Mouse (Mus musculus): ENCODE results near the gene Ergic1.

Ergic1 gene

GRCm38 (mm10) chr17:26660192-26660912, 99.1 kb downstream of the Ergic1 start:
- peak; percentile 72 for DNase-seq (ENCODE audit: low spot score)

GRCm38 (mm10) chr17:26662204-26662603, 100.9 kb downstream of the Ergic1 start:
- no peak for DNase-seq (ENCODE audit: low spot score)

- DNase-seq (ENCODE audit: low spot score) = peak; percentile 94
Measured at GRCm38 (mm10) chr17:26662978-26663683, 101.8 kb downstream of the Ergic1 start, which contains the start of gene Atp6v0e. Atp6v0e (plus strand) TSS chr17:26663231.

GRCm38 (mm10) chr17:26665600-26665999, 104.3 kb downstream of the Ergic1 start:
- no peak for DNase-seq (ENCODE audit: low spot score)

- no peak for DNase-seq (ENCODE audit: low spot score)
Measured at GRCm38 (mm10) chr17:26671268-26671667, 110.0 kb downstream of the Ergic1 start.

- no peak for DNase-seq (ENCODE audit: low spot score)
Measured at GRCm38 (mm10) chr17:26675845-26676244, 114.6 kb downstream of the Ergic1 start.

- peak; percentile 93 for DNase-seq (ENCODE audit: low spot score)
Measured at GRCm38 (mm10) chr17:26676252-26676615, 114.9 kb downstream of the Ergic1 start.

- DNase-seq (ENCODE audit: low spot score) = peak; percentile 60
Measured at GRCm38 (mm10) chr17:26676616-26677376, 115.5 kb downstream of the Ergic1 start.

GRCm38 (mm10) chr17:26677711-26678637, 116.7 kb downstream of the Ergic1 start:
- peak; percentile 19 for DNase-seq (ENCODE audit: low spot score)

- DNase-seq (ENCODE audit: low spot score) = no peak
Measured at GRCm38 (mm10) chr17:26681276-26681675, 120.0 kb downstream of the Ergic1 start.

GRCm38 (mm10) chr17:26686334-26687000, 125.2 kb downstream of the Ergic1 start:
- no peak for DNase-seq (ENCODE audit: low spot score)

- DNase-seq (ENCODE audit: low spot score) = no peak
Measured at GRCm38 (mm10) chr17:26688795-26689735, 127.8 kb downstream of the Ergic1 start.

- DNase-seq (ENCODE audit: low spot score) = no peak
Measured at GRCm38 (mm10) chr17:26689810-26690209, 128.5 kb downstream of the Ergic1 start.

GRCm38 (mm10) chr17:26690236-26690635, 128.9 kb downstream of the Ergic1 start:
- DNase-seq (ENCODE audit: low spot score) = no peak

- DNase-seq (ENCODE audit: low spot score) = no peak
Measured at GRCm38 (mm10) chr17:26691110-26691509, 129.8 kb downstream of the Ergic1 start.

GRCm38 (mm10) chr17:26693424-26693823, 132.1 kb downstream of the Ergic1 start:
- DNase-seq (ENCODE audit: low spot score) = no peak

- DNase-seq (ENCODE audit: low spot score) = no peak
Measured at GRCm38 (mm10) chr17:26694171-26694570, 132.9 kb downstream of the Ergic1 start.

- DNase-seq (ENCODE audit: low spot score) = no peak
Measured at GRCm38 (mm10) chr17:26695193-26695592, 133.9 kb downstream of the Ergic1 start.

- DNase-seq (ENCODE audit: low spot score) = peak; percentile 20
Measured at GRCm38 (mm10) chr17:26698846-26699245, 137.6 kb downstream of the Ergic1 start.
